Mouse (Mus musculus) MEL (cell line): ENCODE results near the gene Igf1r.

ENCODE experiments used
- CHD1 ChIP-seq: IDR thresholded peaks from 2 replicates; pipeline ENCODE4 v1.6.1; 2012; ENCODE audit warnings: low read depth, mild to moderate bottlenecking, inconsistent platforms, low read length, improper control_type of control experiment
- E2F4 ChIP-seq: IDR thresholded peaks from 2 replicates; pipeline ENCODE4 v1.6.1; 2011; ENCODE audit warnings: low read depth, low read length, improper control_type of control experiment, borderline replicate concordance
- EP300 ChIP-seq, 2 experiments: IDR thresholded peaks; 2 replicates each; pipeline ENCODE4 v1.6.1; 2011; ENCODE audit warnings: improper control_type of control experiment in 2 of 2, low read length in 2 of 2, low read depth in 1 of 2, mild to moderate bottlenecking in 1 of 2
- ETS1 ChIP-seq: IDR thresholded peaks from 2 replicates; pipeline ENCODE4 v1.6.1; 2012; ENCODE audit warnings: low read depth, mild to moderate bottlenecking, inconsistent platforms, low read length, improper control_type of control experiment, moderate library complexity
- MAFK ChIP-seq: IDR thresholded peaks from 2 replicates; pipeline ENCODE4 v1.6.1; 2011; ENCODE audit warnings: low read depth, mild to moderate bottlenecking, low read length, improper control_type of control experiment, borderline replicate concordance
- POLR2AphosphoS2 ChIP-seq: IDR thresholded peaks from 2 replicates; pipeline ENCODE4 v1.6.1; 2011; ENCODE audit warnings: low read length, improper control_type of control experiment
- POLR2AphosphoS5 ChIP-seq: IDR thresholded peaks from 2 replicates; pipeline ENCODE4 v1.6.1; 2012; ENCODE audit warnings: low read depth, borderline replicate concordance, mild to moderate bottlenecking, inconsistent platforms, low read length, moderate library complexity, mixed read lengths
- TBP ChIP-seq: IDR thresholded peaks from 2 replicates; pipeline ENCODE4 v1.8.0; 2011; ENCODE audit warnings: low read depth, low read length, improper control_type of control experiment

GRCm38 (mm10) chr7:68218879-68219278, 266.3 kb downstream of the Igf1r start:
- TF ChIP-seq ETS1 = no peak
- no peak for TF ChIP-seq MAFK
- TF ChIP-seq POLR2AphosphoS2 = no peak
- TF ChIP-seq TBP = no peak
- TF ChIP-seq CHD1 = no peak
- no peak for TF ChIP-seq E2F4
- TF ChIP-seq POLR2AphosphoS5 = no peak
- TF ChIP-seq EP300 (IDR thresholded peaks at IDR 0.05; ENCODE audit: low read depth in 1 of 2, low read length in 2 of 2) = no peak
